Mouse (Mus musculus) left cerebral cortex, adult 6 months (tissue): ENCODE data around the gene Prdm9. TPM values are rescaled to one million over a fixed set of nuclear protein-coding genes. Genes with fewer than 3 reads are reported as not detected.

Experiments used
- long read RNA-seq, 2 experiments: library from polyadenylated mRNA; unstranded; transcript quantifications; one replicate each; pipeline ENCODE4 v2.0.0; 2019 to 2020
- polyA plus RNA-seq: library from polyadenylated mRNA; unstranded; fragments of <200 nt; fragmentation: Nextera tagmentation; gene quantifications from 2 replicates; pipeline ENCODE4 v1.2.3, GENCODE M21; 2021

Prdm9 gene
- 0.43 and 0.48 TPM in 2 replicates for polyA plus RNA-seq
- long read RNA-seq, experiment 1, partial matches to known transcripts: 2 of 4 reads
- long read RNA-seq, experiment 1, other reads (novel, unspliced or antisense): 1 of 4 reads
- long read RNA-seq, experiment 2, partial matches to known transcripts: 0 of 3 reads
- long read RNA-seq, experiment 2, other reads (novel, unspliced or antisense): 3 of 3 reads

DNA sequence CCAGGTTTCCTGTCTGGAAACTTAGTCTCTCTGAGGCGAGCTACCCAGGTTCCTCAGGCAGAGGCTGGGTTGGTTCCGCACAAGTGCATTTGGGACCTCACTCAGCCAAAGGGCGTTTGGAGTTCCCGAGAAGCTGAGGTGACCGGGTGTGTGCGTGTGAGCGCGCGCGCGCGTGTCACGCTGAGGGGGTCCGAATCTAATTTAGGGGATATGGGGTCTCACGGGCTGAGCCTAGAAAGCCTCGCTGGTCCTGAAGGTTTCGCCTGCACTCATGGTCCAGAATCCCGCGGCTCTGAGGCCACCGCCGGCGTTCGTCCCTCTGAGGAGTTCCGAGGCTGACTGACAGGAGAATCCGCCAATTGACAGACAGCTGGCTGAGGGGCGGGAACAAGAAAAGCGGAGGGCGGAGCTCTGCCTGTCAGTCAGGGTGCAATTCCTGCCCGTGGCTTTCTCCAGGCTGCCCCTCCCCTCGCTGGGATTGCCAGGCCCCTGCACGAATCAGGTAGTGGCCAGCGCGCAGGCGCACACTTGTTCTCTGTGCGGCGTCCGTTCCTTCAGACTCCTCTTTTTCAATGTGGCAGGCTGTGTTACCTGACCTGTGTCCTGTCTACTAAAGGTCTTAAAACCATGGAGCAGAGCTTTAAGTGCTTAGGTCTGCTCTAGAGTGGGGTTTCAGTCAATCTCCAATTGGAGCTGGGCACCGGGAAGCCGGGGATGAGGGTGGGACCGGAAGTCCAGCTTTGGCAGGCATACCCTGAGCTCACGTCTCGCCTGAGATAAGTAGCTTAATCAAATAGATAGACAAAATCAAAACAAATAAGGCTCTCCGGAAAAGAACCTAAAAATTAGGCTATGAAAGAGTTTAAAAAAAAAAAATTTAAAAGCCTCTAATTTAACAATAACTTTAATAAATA lies at the start of gene Prdm9:
Prdm9 (minus strand) TSS at position 341 of the 914 bp plus-strand sequence.

DNA sequence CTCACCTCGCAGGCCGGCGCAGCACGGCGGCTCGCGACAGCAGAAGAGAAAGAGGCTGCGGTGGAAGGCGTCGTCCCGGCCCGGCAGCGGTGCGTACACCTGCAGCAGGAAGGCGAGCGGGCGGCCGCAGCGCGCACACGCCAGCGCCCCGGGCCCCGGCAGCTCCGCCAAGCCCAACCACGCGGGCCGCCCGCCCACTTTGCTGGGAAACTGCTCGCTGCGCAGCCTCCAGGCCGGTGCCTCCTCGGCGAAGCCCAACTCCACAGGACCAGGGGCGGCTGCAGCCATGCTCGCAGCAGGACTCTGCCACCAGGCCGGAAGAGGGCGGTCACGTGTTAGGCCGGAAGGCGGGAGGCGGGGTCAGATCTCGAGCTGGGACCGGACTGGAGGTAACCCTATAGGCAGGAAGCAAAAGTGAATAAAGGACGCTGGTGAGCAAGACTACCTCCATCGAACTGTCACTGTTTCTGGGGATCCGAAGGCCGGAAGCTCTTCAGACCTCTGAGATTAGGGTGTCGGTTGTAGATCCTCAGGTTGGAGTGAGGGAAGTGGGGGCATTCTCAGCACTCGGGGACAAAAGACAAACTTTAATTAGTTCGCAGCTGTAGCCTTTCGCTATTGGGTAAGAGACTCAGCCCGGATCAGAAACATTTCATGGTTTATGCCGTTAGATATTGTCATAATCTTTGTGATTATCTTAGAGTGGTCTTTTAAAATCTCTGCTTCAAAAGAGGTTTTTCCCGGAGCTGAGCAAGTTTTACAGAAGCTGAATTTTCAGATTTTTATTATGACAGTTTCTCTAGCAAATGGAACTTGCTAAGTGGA lies 37.0 kb downstream of the Prdm9 start, which contains the start of gene Pdcd2:
Pdcd2 (minus strand) TSS at position 316 of the 825 bp plus-strand sequence.

DNA sequence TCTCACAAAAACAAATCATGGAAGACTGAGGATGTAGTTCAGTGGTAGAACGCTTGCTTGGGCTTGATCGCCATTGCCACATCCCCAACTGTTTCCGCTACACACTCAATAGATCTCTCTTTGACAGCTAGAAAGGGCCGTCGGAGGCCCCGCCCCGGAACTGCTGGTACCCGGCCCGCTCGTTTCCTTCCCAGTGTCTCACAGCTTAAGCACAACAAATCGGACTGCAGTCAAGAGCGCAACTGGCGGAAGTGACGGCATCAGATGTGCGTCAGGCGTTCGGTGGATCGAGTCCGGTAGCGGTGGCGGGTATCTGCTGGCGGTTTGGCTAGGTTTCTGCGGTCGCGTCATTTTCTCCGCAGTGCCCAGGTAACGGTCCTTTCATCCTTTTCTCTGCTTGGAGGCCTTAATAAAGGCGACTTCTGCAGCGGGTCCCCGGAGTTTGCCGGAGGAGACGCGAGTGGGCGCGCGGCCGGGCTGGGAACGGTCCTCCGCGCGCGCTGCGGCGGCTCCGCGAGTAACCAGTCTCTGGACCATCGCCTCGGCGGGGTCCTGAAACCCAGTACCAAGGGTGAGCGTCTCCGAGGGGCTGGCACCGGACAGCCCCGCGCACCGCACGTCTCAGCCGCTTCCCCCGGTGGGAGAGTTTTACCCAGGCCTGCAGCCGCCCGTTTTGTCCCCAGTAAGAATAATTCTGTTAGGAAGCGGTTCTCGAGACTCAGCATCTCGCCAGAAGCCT lies 64.3 kb downstream of the Prdm9 start, which contains the start of the genes Psmb1 and Tbp:
Psmb1 (minus strand) TSS at position 96 of the 739 bp plus-strand sequence.
Tbp (plus strand) TSS at position 233 of the 739 bp plus-strand sequence.

Other genes starting within 250 kb of the Prdm9 start
- gene Dll1, start 187.5 kb downstream of the Prdm9 start, polyA plus RNA-seq: 1.6 and 1.9 TPM in 2 replicates
- gene Fam120b, start 168.2 kb downstream of the Prdm9 start, polyA plus RNA-seq: 22.2 and 23.7 TPM in 2 replicates
- 301 and 378 TPM in 2 replicates for gene Psmb1, start 64.6 kb downstream of the Prdm9 start, polyA plus RNA-seq
- gene Tbp, start 64.5 kb downstream of the Prdm9 start, polyA plus RNA-seq: 11.4 and 17.4 TPM in 2 replicates
- 39.1 and 39.2 TPM in 2 replicates for gene Pdcd2, start 37.1 kb downstream of the Prdm9 start, polyA plus RNA-seq
- 3.0 and 11.0 TPM in 2 replicates for gene Chd1, start 140.6 kb upstream of the Prdm9 start, polyA plus RNA-seq